Mouse (Mus musculus): ENCODE measurements around the gene Fgd1. TPM values are rescaled to one million over a fixed set of nuclear protein-coding genes. Genes with fewer than 3 reads are reported as not detected.

Gene Fgd1
- polyA plus RNA-seq, 1 experiment: 2.3 TPM

DNA sequence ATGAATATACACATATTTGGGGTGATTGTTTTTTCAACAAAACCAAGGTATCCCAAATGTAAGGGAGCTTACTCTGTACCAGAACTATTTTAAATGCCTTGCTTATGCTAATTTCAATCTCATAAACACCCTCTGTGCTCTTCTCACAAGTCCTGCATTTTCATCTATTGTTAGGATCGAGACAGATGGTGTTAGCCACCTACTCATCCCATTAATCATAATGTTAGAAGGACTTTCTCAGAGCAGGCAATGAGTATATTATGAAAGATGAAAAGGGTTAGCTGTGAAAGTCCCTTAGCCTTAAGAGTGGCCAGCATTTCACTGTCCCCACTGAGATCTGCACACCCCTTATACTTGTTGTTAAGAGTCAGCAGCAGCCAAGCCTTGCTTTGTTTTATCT, 41.5 kb downstream of the Fgd1 start:
- Histone ChIP-seq H3K27me3 (ENCODE audit: control insufficient read depth, insufficient read depth, low read length) (no peaks in the 10 kb centered on the region), H3K27ac (ENCODE audit: insufficient read depth, low read depth, low read length) (no peak overlapping the region), H3K4me3 (ENCODE audit: low read depth, low read length) (no peak overlapping the region), H3K36me3 (ENCODE audit: control insufficient read depth, insufficient read depth, low read length) (peaks cover 9% of the 10 kb centered on the region), H3K4me1 (ENCODE audit: control insufficient read depth, insufficient read depth, insufficient read length, low read length) (no peaks in the 10 kb centered on the region)
- 83% methylated on average over 1 of the region's 1 CpGs for WGBS
- no peak for TF ChIP-seq CTCF (IDR thresholded peaks at IDR 0.05; ENCODE audit: extremely low read depth, insufficient read length, insufficient replicate concordance, low read depth, low read length)
- no peak for TF ChIP-seq POLR2A (IDR thresholded peaks at IDR 0.05; ENCODE audit: low read depth, low read length)

DNA sequence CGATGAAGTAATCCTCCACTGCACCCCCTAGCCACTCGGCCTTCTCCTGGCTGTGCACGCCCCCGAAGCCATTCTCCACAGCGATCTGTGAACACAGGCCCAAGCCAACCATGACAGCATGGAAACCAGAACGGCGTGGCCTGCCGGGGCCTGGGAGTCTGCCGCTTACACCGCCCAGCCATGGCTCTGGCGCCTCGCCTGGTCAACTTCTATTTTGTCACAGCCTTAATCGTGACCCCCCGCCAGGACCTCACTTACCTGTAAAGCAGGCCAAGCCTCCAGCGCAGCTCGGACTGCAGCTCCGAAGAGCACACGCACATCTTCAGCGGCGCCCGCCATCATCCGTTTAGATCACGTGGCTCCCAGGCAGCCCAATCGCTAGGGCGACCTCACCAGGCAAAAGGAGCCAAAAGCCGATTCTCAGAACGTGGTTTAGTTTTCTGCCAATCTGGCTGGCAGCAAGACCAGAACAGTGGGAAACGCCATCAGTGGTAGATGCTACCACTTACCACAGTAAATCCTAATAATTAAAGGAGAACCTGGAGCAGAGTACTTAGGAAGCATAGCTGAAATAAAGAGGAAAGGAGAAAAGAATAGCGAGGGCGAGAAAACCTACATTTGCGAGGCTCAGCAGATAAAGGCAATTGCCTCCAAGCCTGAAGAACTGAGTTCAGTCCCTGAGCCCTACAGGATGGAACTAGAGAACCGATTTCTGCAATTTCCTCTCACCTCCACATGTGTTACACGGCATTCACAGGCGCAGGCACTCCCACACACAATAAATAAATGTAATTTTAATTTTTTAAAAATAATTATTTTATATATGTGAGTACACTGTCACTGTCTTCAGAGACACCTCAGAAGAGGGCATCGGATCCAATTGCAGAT, 50.5 kb downstream of the Fgd1 start, which contains the start of gene Tsr2:
TSS of gene Tsr2 (minus strand) at position 373 of the 888 bp plus-strand sequence.
- Histone ChIP-seq H3K4me3 (ENCODE audit: low read depth, low read length) (peak within 1 kb of the TSS; percentile 100), H3K4me1 (ENCODE audit: control insufficient read depth, insufficient read depth, insufficient read length, low read length) (no peaks in the 10 kb centered on the region), H3K27me3 (ENCODE audit: control insufficient read depth, insufficient read depth, low read length) (no peaks in the 10 kb centered on the region), H3K27ac (ENCODE audit: insufficient read depth, low read depth, low read length) (peak within 1 kb of the TSS; percentile 18; the same call in 1 of the 2 replicates), H3K36me3 (ENCODE audit: control insufficient read depth, insufficient read depth, low read length) (no peaks in the 10 kb centered on the region)
- TF ChIP-seq CTCF (IDR thresholded peaks at IDR 0.05; ENCODE audit: extremely low read depth, insufficient read length, insufficient replicate concordance, low read depth, low read length) (no peak), POLR2A (IDR thresholded peaks at IDR 0.05; ENCODE audit: low read depth, low read length) (no peak)
- WGBS: 22% methylated on average over 35 of the region's 35 CpGs

GRCm38 (mm10) chrX:151107301-151108067, 61.5 kb downstream of the Fgd1 start:
- no peak for TF ChIP-seq CTCF (IDR thresholded peaks at IDR 0.05; ENCODE audit: extremely low read depth, insufficient read length, insufficient replicate concordance, low read depth, low read length)
- TF ChIP-seq POLR2A (IDR thresholded peaks at IDR 0.05; ENCODE audit: low read depth, low read length): no peak
- H3K4me1 ChIP-seq (ENCODE audit: control insufficient read depth, insufficient read depth, insufficient read length, low read length): no peaks in the 10 kb centered on the region
- no peaks in the 10 kb centered on the region for H3K36me3 ChIP-seq (ENCODE audit: control insufficient read depth, insufficient read depth, low read length)
- no peaks in the 10 kb centered on the region for H3K27me3 ChIP-seq (ENCODE audit: control insufficient read depth, insufficient read depth, low read length)
- no peak overlapping the region for H3K27ac ChIP-seq (ENCODE audit: insufficient read depth, low read depth, low read length)
- no peak overlapping the region for H3K4me3 ChIP-seq (ENCODE audit: low read depth, low read length)
- 52% methylated on average over 7 of the region's 7 CpGs for WGBS

- no peaks in the 10 kb centered on the region for H3K36me3 ChIP-seq (ENCODE audit: control insufficient read depth, insufficient read depth, low read length)
- TF ChIP-seq CTCF (IDR thresholded peaks at IDR 0.05; ENCODE audit: extremely low read depth, insufficient read length, insufficient replicate concordance, low read depth, low read length) (peak; percentile 37; the same call in 1 of the 2 replicates), POLR2A (IDR thresholded peaks at IDR 0.05; ENCODE audit: low read depth, low read length) (no peak)
Measured at GRCm38 (mm10) chrX:151116795-151117194, 70.8 kb downstream of the Fgd1 start.

DNA sequence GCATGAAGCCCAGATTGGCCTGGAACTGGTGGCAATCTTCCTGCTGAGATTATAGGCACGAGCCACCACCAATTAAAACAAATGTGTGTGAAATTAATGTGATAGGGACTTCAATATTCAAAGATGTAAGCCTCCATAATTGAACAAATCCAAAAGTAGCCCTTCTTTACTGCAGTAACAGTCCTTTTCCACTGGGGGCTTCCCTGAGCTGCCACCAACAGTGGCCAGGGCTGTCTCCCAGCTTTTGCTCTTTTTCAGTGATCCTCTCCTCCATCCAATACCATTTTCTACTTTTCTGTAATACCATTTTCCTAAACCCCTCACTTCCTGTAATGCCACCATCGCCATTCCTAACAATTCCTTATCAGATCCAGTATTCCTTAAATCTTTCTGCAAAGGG, 71.5 kb downstream of the Fgd1 start:
- TF ChIP-seq CTCF (IDR thresholded peaks at IDR 0.05; ENCODE audit: extremely low read depth, insufficient read length, insufficient replicate concordance, low read depth, low read length): peak; percentile 52; the same call in 1 of the 2 replicates
- TF ChIP-seq POLR2A (IDR thresholded peaks at IDR 0.05; ENCODE audit: low read depth, low read length): no peak
- no peak overlapping the region for H3K27ac ChIP-seq (ENCODE audit: insufficient read depth, low read depth, low read length)
- no peaks in the 10 kb centered on the region for H3K36me3 ChIP-seq (ENCODE audit: control insufficient read depth, insufficient read depth, low read length)
- H3K27me3 ChIP-seq (ENCODE audit: control insufficient read depth, insufficient read depth, low read length): no peaks in the 10 kb centered on the region
- 5% methylated on average over 2 of the region's 2 CpGs for WGBS
- no peak overlapping the region for H3K4me3 ChIP-seq (ENCODE audit: low read depth, low read length)
- no peaks in the 10 kb centered on the region for H3K4me1 ChIP-seq (ENCODE audit: control insufficient read depth, insufficient read depth, insufficient read length, low read length)

More at GRCm38 (mm10) chrX:151116795-151117194, 70.8 kb downstream of the Fgd1 start:
- 13% methylated on average over 7 of the region's 7 CpGs for WGBS
- Histone ChIP-seq H3K4me1 (ENCODE audit: control insufficient read depth, insufficient read depth, insufficient read length, low read length) (no peaks in the 10 kb centered on the region), H3K27me3 (ENCODE audit: control insufficient read depth, insufficient read depth, low read length) (no peaks in the 10 kb centered on the region), H3K4me3 (ENCODE audit: low read depth, low read length) (no peak overlapping the region), H3K27ac (ENCODE audit: insufficient read depth, low read depth, low read length) (no peak overlapping the region)

DNA sequence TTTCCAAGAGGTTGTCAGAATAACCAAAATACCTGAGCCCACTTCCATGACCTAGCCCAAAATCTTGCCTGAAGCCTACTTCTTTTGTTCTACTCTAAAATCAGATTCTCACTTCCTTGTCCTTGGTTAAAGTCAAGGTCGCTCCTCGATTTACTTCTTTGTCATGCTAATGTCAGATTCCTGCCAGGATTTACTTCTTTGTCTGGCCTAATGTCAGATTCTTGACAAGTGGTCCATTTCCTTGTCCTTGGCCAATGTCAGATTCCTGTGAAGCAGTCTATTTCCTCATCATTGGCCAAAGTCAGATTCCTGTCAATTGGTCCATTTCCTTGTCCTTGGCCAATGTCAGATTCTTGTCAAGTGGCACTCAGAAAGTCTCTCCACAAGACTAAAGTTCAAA, 78.0 kb downstream of the Fgd1 start:
- Histone ChIP-seq H3K4me3 (ENCODE audit: low read depth, low read length) (no peak overlapping the region), H3K4me1 (ENCODE audit: control insufficient read depth, insufficient read depth, insufficient read length, low read length) (no peaks in the 10 kb centered on the region), H3K36me3 (ENCODE audit: control insufficient read depth, insufficient read depth, low read length) (no peaks in the 10 kb centered on the region), H3K27me3 (ENCODE audit: control insufficient read depth, insufficient read depth, low read length) (no peaks in the 10 kb centered on the region), H3K27ac (ENCODE audit: insufficient read depth, low read depth, low read length) (no peak overlapping the region)
- 74% methylated on average over 2 of the region's 2 CpGs for WGBS
- no peak for TF ChIP-seq POLR2A (IDR thresholded peaks at IDR 0.05; ENCODE audit: low read depth, low read length)
- TF ChIP-seq CTCF (IDR thresholded peaks at IDR 0.05; ENCODE audit: extremely low read depth, insufficient read length, insufficient replicate concordance, low read depth, low read length): no peak

DNA sequence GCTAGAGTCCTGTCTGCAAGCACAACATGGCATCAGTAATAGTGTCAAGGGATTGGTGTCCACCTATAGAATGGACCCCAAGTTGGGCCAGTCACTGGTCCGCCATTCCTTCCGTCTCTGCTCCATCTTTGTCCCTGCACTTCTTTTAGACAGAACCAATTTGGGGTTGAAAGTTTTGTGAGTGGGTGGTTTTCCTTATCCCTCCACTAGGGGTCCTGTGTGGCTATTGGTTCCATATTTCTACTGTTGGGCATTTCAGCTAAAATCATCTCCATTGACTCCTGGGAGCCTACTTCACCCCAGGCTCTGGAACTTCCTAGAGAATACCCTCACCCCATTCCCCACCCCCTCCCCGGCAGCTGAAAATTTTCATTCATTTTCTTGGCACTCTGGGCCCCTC, 84.5 kb downstream of the Fgd1 start:
- 88% methylated on average over 3 of the region's 3 CpGs for WGBS

More for the DNA sequence above, 84.5 kb downstream of the Fgd1 start:
- Histone ChIP-seq H3K27me3 (ENCODE audit: control insufficient read depth, insufficient read depth, low read length) (no peaks in the 10 kb centered on the region), H3K36me3 (ENCODE audit: control insufficient read depth, insufficient read depth, low read length) (no peaks in the 10 kb centered on the region), H3K4me1 (ENCODE audit: control insufficient read depth, insufficient read depth, insufficient read length, low read length) (no peaks in the 10 kb centered on the region), H3K27ac (ENCODE audit: insufficient read depth, low read depth, low read length) (no peak overlapping the region), H3K4me3 (ENCODE audit: low read depth, low read length) (no peak overlapping the region)
- no peak for TF ChIP-seq POLR2A (IDR thresholded peaks at IDR 0.05; ENCODE audit: low read depth, low read length)
- TF ChIP-seq CTCF (IDR thresholded peaks at IDR 0.05; ENCODE audit: extremely low read depth, insufficient read length, insufficient replicate concordance, low read depth, low read length): no peak
